Mouse (Mus musculus) spleen, adult 2 months (tissue): Measurements from ENCODE around the gene Selenom. TPM values are rescaled to one million over a fixed set of nuclear protein-coding genes. Genes with fewer than 3 reads are reported as not detected.

Experiments used
- DNase-seq, 2 experiments: peaks; one replicate each; pipeline versions ENCODE4 v3.0.0 to v3.0.0-alpha.2; 2012 to 2021; ENCODE audit warnings: low spot score in 2 of 2, low read depth in 1 of 2
- H3K27ac ChIP-seq: fragments of 200-500 bp; 2 replicates; pipeline ENCODE4 v1.5.1; 2012; ENCODE audit warnings: low read length, inconsistent platforms; ENCODE audit not compliant: insufficient read depth
- H3K27me3 ChIP-seq: fragments of 200-500 bp; 2 replicates; pipeline ENCODE4 v1.6.1; 2012; ENCODE audit warnings: mild to moderate bottlenecking, moderate library complexity, low read length, inconsistent platforms; ENCODE audit not compliant: control insufficient read depth, insufficient read depth
- H3K36me3 ChIP-seq: fragments of 200-500 bp; 2 replicates; pipeline ENCODE4 v1.6.1; 2012; ENCODE audit warnings: mild to moderate bottlenecking, low read length, inconsistent platforms; ENCODE audit not compliant: control insufficient read depth, insufficient read depth
- H3K4me1 ChIP-seq: fragments of 200-500 bp; 2 replicates; pipeline ENCODE4 v1.6.1; 2011; ENCODE audit warnings: inconsistent platforms; ENCODE audit not compliant: control insufficient read depth, insufficient read depth, insufficient read length
- H3K4me3 ChIP-seq: fragments of 200-500 bp; 2 replicates; pipeline ENCODE4 v1.5.1; 2011; ENCODE audit warnings: mild to moderate bottlenecking, inconsistent platforms; ENCODE audit not compliant: insufficient read depth, insufficient read length; ENCODE audit errors: extremely low read depth
- CTCF ChIP-seq: fragments of 200-500 bp; IDR thresholded peaks from 2 replicates; pipeline ENCODE4 v1.5.1; 2011; ENCODE audit warnings: mild to moderate bottlenecking, inconsistent platforms; ENCODE audit not compliant: insufficient read depth, insufficient read length, insufficient replicate concordance; ENCODE audit errors: extremely low read depth
- POLR2A ChIP-seq: fragments of 200-500 bp; IDR thresholded peaks from 2 replicates; pipeline ENCODE4 v1.6.1; 2011; ENCODE audit warnings: low read depth, low read length, inconsistent platforms
- WGBS: fragments of 180-500 bp; shearing (Covaris S2); methylation state at CpG from one replicate; pipeline ENCODE4 v1.1.7; 2018; 5-methylcytosine and 5-hydroxymethylcytosine counted together
- polyA plus RNA-seq: library from polyadenylated mRNA; depleted of rRNA; stranded (reverse); fragments of >200 nt; gene quantifications from 2 replicates; pipeline ENCODE4 v1.2.3, GENCODE M21; 2012

Gene Selenom
- polyA plus RNA-seq, 1 experiment: 36.7 TPM

- Histone ChIP-seq H3K36me3 (no peaks in the 10 kb centered on the region), H3K27me3 (no peaks in the 10 kb centered on the region), H3K4me3 (no peak overlapping the region), H3K4me1 (no peaks in the 10 kb centered on the region; the same call in 1 of the 2 replicates), H3K27ac (no peak overlapping the region)
- TF ChIP-seq CTCF: no peak
- DNase-seq: no peak
- 93% methylated on average over 7 of the region's 7 CpGs for WGBS
These were observed 9.5 kb downstream of the Selenom start for GRCm38 (mm10) chr11:3523840-3524582.

GRCm38 (mm10) chr11:3525560-3525959, 11.1 kb downstream of the Selenom start:
- no peak for TF ChIP-seq POLR2A
- no peak for TF ChIP-seq CTCF
- DNase-seq: no peak
- WGBS: 92% methylated on average over 4 of the region's 4 CpGs
- Histone ChIP-seq H3K4me1 (no peaks in the 10 kb centered on the region; the same call in 1 of the 2 replicates), H3K27ac (no peak overlapping the region), H3K36me3 (no peaks in the 10 kb centered on the region), H3K27me3 (no peaks in the 10 kb centered on the region), H3K4me3 (no peak overlapping the region)

GRCm38 (mm10) chr11:3526207-3526606, 11.7 kb downstream of the Selenom start:
- Histone ChIP-seq H3K27ac (no peak overlapping the region), H3K27me3 (no peaks in the 10 kb centered on the region), H3K4me3 (no peak overlapping the region), H3K4me1 (no peaks in the 10 kb centered on the region), H3K36me3 (no peaks in the 10 kb centered on the region)
- TF ChIP-seq CTCF: no peak
- TF ChIP-seq POLR2A: no peak
- 86% methylated on average over 9 of the region's 9 CpGs for WGBS
- no peak for DNase-seq

GRCm38 (mm10) chr11:3526979-3527738, 12.7 kb downstream of the Selenom start:
- H3K27ac ChIP-seq: no peak overlapping the region
- 93% methylated on average over 24 of the region's 24 CpGs for WGBS
- H3K36me3 ChIP-seq: no peaks in the 10 kb centered on the region
- H3K27me3 ChIP-seq: no peaks in the 10 kb centered on the region
- H3K4me1 ChIP-seq: no peaks in the 10 kb centered on the region
- DNase-seq: no peak
- H3K4me3 ChIP-seq: no peak overlapping the region
- TF ChIP-seq POLR2A (no peak), CTCF (no peak)

GRCm38 (mm10) chr11:3527766-3528165, 13.3 kb downstream of the Selenom start:
- WGBS: 93% methylated on average over 8 of the region's 8 CpGs
- TF ChIP-seq CTCF (no peak), POLR2A (no peak)
- Histone ChIP-seq H3K4me1 (no peaks in the 10 kb centered on the region), H3K36me3 (no peaks in the 10 kb centered on the region), H3K27ac (no peak overlapping the region), H3K4me3 (no peak overlapping the region), H3K27me3 (no peaks in the 10 kb centered on the region)
- no peak for DNase-seq

GRCm38 (mm10) chr11:3528208-3528607, 13.7 kb downstream of the Selenom start:
- 90% methylated on average over 6 of the region's 6 CpGs for WGBS
- DNase-seq: no peak
- Histone ChIP-seq H3K27me3 (no peaks in the 10 kb centered on the region), H3K27ac (no peak overlapping the region), H3K4me3 (no peak overlapping the region), H3K36me3 (no peaks in the 10 kb centered on the region), H3K4me1 (no peaks in the 10 kb centered on the region)
- no peak for TF ChIP-seq POLR2A
- no peak for TF ChIP-seq CTCF
